Mouse (Mus musculus): ENCODE measurements around the gene Med24. TPM values are rescaled to one million over a fixed set of nuclear protein-coding genes. Genes with fewer than 3 reads are reported as not detected.
"Not testable (repeated sequence)": the region's sequence is repeated elsewhere in the genome, so short reads cannot be mapped to it uniquely, and the experiment has no call there.

Gene Med24
- total RNA-seq, 2 experiments from 2014 or later = 126 to 134 TPM

GRCm38 (mm10) chr11:98675829-98676363, 53.3 kb downstream of the Med24 start:
- intact Hi-C loops (cut with DNase I) = loop anchor here (1.0 kb wide), 1 partner anchor 19 kb away; no protein-coding TSS in a partner anchor
- Histone ChIP-seq H3K27ac (no peak overlapping the region), H3K4me3 (no peak overlapping the region)
- no peak for DNase-seq (ENCODE audit: extremely low spot score in 1 of 2, low spot score in 2 of 2)
- TF ChIP-seq CTCF (IDR thresholded peaks at IDR 0.05) = no peak

GRCm38 (mm10) chr11:98673136-98673535, 56.1 kb downstream of the Med24 start:
- H3K27ac ChIP-seq; intact Hi-C loops (cut with DNase I); H3K4me3 ChIP-seq: not testable (repeated sequence)
- DNase-seq (ENCODE audit: extremely low spot score in 1 of 2, low spot score in 2 of 2) = peak; percentile 31 to 41
- peak; percentile 46 for TF ChIP-seq CTCF (IDR thresholded peaks at IDR 0.05)

GRCm38 (mm10) chr11:98672482-98672881, 56.8 kb downstream of the Med24 start:
- Histone ChIP-seq H3K27ac (no peak overlapping the region), H3K4me3 (no peak overlapping the region)
- no peak for TF ChIP-seq CTCF (IDR thresholded peaks at IDR 0.05)
- intact Hi-C loops (cut with DNase I) = no loop called here
- DNase-seq (ENCODE audit: extremely low spot score in 1 of 2, low spot score in 2 of 2) = no peak

- intact Hi-C loops (cut with DNase I) = no loop called here
- no peak for TF ChIP-seq CTCF (IDR thresholded peaks at IDR 0.05)
- Histone ChIP-seq H3K27ac (no peak overlapping the region), H3K4me3 (no peak overlapping the region)
- no peak for DNase-seq (ENCODE audit: extremely low spot score in 1 of 2, low spot score in 2 of 2)
These were observed 57.4 kb downstream of the Med24 start for GRCm38 (mm10) chr11:98671857-98672256.

- no peak overlapping the region for H3K4me3 ChIP-seq
- no peak for TF ChIP-seq CTCF (IDR thresholded peaks at IDR 0.05)
- intact Hi-C loops (cut with DNase I) = no loop called here
- no peak overlapping the region for H3K27ac ChIP-seq
- DNase-seq (ENCODE audit: extremely low spot score in 1 of 2, low spot score in 2 of 2) = no peak
These were observed 57.9 kb downstream of the Med24 start for GRCm38 (mm10) chr11:98671284-98671815.

GRCm38 (mm10) chr11:98668984-98669383, 60.3 kb downstream of the Med24 start:
- DNase-seq (ENCODE audit: extremely low spot score in 1 of 2, low spot score in 2 of 2) = no peak
- TF ChIP-seq CTCF (IDR thresholded peaks at IDR 0.05) = no peak
- intact Hi-C loops (cut with DNase I) = no loop called here
- Histone ChIP-seq H3K27ac (no peak overlapping the region), H3K4me3 (no peak overlapping the region)

GRCm38 (mm10) chr11:98664091-98664490, 65.1 kb downstream of the Med24 start, which contains the start of gene Gsdma:
Gsdma (plus strand) TSS chr11:98664351.
- intact Hi-C loops (cut with DNase I) = no loop called here
- Histone ChIP-seq H3K27ac (no peak within 1 kb of the TSS), H3K4me3 (no peak within 1 kb of the TSS)
- TF ChIP-seq CTCF (IDR thresholded peaks at IDR 0.05) = no peak
- DNase-seq (ENCODE audit: extremely low spot score in 1 of 2, low spot score in 2 of 2) = no peak

GRCm38 (mm10) chr11:98660517-98660916, 68.7 kb downstream of the Med24 start:
- H3K27ac ChIP-seq = no peak overlapping the region
- no peak overlapping the region for H3K4me3 ChIP-seq
- TF ChIP-seq CTCF (IDR thresholded peaks at IDR 0.05) = peak; percentile 79
- peak in 1 of 2 experiments; percentile 28 for DNase-seq (ENCODE audit: extremely low spot score in 1 of 2, low spot score in 2 of 2)
- intact Hi-C loops (cut with DNase I) = no loop called here

- TF ChIP-seq CTCF (IDR thresholded peaks at IDR 0.05) = peak; percentile 48
- not testable (repeated sequence) for H3K4me3 ChIP-seq; H3K27ac ChIP-seq; DNase-seq (ENCODE audit: extremely low spot score in 1 of 2, low spot score in 2 of 2)
- intact Hi-C loops (cut with DNase I) = loop anchor here (1.0 kb wide), 1 partner anchor 49 kb away; no protein-coding TSS in a partner anchor
These were observed 74.2 kb downstream of the Med24 start for GRCm38 (mm10) chr11:98655076-98655475.

Other genes with a start within 250 kb of the Med24 start
- gene Ikzf3, start 183.4 kb downstream of the Med24 start, total RNA-seq (2021) = under 1 TPM; 0.11 to 0.33 TPM
- gene Zpbp2, start 178.3 kb downstream of the Med24 start, total RNA-seq (2021) = not detected
- gene Ormdl3, start 142.1 kb downstream of the Med24 start, total RNA-seq (2021) = 10 to 100 TPM; 45.9 to 47.9 TPM
- gene Lrrc3c, start 131.1 kb downstream of the Med24 start, total RNA-seq (2021) = not detected
- gene Gm12355, start 103.8 kb downstream of the Med24 start, total RNA-seq (2021) = 10 to 100 TPM in 1 of 2 experiments, 1 to 10 TPM in 1; 8.8 to 12.1 TPM
- under 1 TPM; 0.23 to 0.27 TPM for gene Gsdma3, start 103.1 kb downstream of the Med24 start, total RNA-seq (2021)
- not detected for gene Gsdma2, start 82.7 kb downstream of the Med24 start, total RNA-seq (2021)
- not detected for gene Gsdma, start 65.1 kb downstream of the Med24 start, total RNA-seq (2021)
- gene Psmd3, start 46.9 kb downstream of the Med24 start, total RNA-seq (2021) = 100 to 1,000 TPM; 132 TPM
- gene Csf3, start 28.2 kb downstream of the Med24 start, total RNA-seq (2021) = not detected
- 100 to 1,000 TPM; 730 to 768 TPM for gene Thra, start 11.2 kb upstream of the Med24 start, total RNA-seq (2021)
- 100 to 1,000 TPM in 1 of 2 experiments, 10 to 100 TPM in 1; 91.9 to 153 TPM for gene Nr1d1, start 45.9 kb upstream of the Med24 start, total RNA-seq (2021)
- gene Msl1, start 66.1 kb upstream of the Med24 start, total RNA-seq (2021) = 100 to 1,000 TPM; 178 to 192 TPM
- gene Casc3, start 75.5 kb upstream of the Med24 start, total RNA-seq (2021) = 10 to 100 TPM; 53.0 to 57.6 TPM
- gene Rapgefl1, start 107.3 kb upstream of the Med24 start, total RNA-seq (2021) = 100 to 1,000 TPM; 144 to 153 TPM
- gene Wipf2, start 134.2 kb upstream of the Med24 start, total RNA-seq (2021) = 10 to 100 TPM; 72.7 to 73.9 TPM
- under 1 TPM; 0.35 to 0.36 TPM for gene Cdc6, start 178.4 kb upstream of the Med24 start, total RNA-seq (2021)
- gene Rara, start 198.4 kb upstream of the Med24 start, total RNA-seq (2021) = 10 to 100 TPM; 14.0 to 18.7 TPM